Mouse (Mus musculus) testis, adult 2 months (tissue): ENCODE results near the gene Map3k19.

ENCODE experiments used
- CTCF ChIP-seq: fragments of 200-500 bp; IDR thresholded peaks from 2 replicates; pipeline ENCODE4 v1.5.1; 2012; ENCODE audit warnings: low read depth, mild to moderate bottlenecking, inconsistent platforms, low read length, moderate library complexity; ENCODE audit not compliant: control insufficient read depth, insufficient read depth, insufficient replicate concordance
- POLR2A ChIP-seq: fragments of 200-500 bp; IDR thresholded peaks from 2 replicates; pipeline ENCODE4 v1.6.1; 2012; ENCODE audit warnings: low read depth, mild to moderate bottlenecking, inconsistent platforms, low read length, moderate library complexity; ENCODE audit not compliant: control insufficient read depth

GRCm38 (mm10) chr1:127785882-127786281 is 68.9 kb downstream of the Map3k19 start:
- TF ChIP-seq POLR2A (no peak), CTCF (no peak)
